Mouse (Mus musculus): Measurements from ENCODE around the gene Egln2.

DNA sequence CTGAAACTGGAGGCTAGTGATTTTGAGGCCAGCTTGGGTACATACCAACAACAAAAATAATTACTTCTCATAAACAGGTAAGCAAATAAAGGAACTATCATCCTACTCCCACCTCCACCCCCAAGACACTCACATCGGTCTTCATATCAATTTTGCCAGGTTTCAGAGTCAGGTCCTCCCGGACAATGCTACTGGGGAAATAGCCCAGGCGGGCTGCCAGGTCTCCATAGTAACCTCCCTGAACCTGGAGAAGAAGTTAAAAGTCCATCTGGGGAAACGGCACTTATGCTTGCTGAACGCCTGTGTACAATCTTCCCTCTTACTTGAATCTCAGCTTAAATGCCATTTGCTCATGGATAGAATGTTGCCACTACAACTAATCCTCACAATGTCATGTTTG lies 13.4 kb upstream of the Egln2 start:
- no peak for TF ChIP-seq CTCF (IDR thresholded peaks at IDR 0.05; ENCODE audit: borderline replicate concordance, insufficient read depth, low read depth, low read length)
- no peak for TF ChIP-seq POLR2A (IDR thresholded peaks at IDR 0.05; ENCODE audit: borderline replicate concordance, insufficient read depth, low read length)

Measured in cerebellum, adult 2 months (tissue).